Mouse (Mus musculus): Measurements from ENCODE around the gene Alkal2.

The Alkal2 gene

GRCm38 (mm10) chr12:30928182-30928581 lies 44.1 kb downstream of the Alkal2 start:
- no peak for DNase-seq

GRCm38 (mm10) chr12:30933299-30933698 lies 49.2 kb downstream of the Alkal2 start:
- DNase-seq = no peak

GRCm38 (mm10) chr12:30936899-30937298 lies 52.8 kb downstream of the Alkal2 start:
- no peak for DNase-seq
